In genomic region chr16:97016244-97016850, GRCm38 (mm10) we compare ENCODE assay signal across 15 mouse cellular contexts.
DNase-seq lines count a peak whose midpoint lies in the region; ATAC-seq lines count a peak whose summit lies in the region.
"Had no signal": no experiment of that assay in that cellular context is flagged by ENCODE, and none has a peak within 500 bp of the region (broad histone marks: within the 10 kb centered on the region; RNA-seq: fewer than 3 reads in every experiment).

No protein-coding gene starts in this region.

- DNase-seq in liver, embryonic 11.5 days (ENCODE audit: low spot score), result no peak
- DNase-seq in liver, result no peak
- peak; percentile 49 for DNase-seq in brain, adult 2 months (ENCODE audit: low read depth, low spot score)
- no peak for DNase-seq in forebrain, embryonic 11.5 days (ENCODE audit: low spot score)
- DNase-seq: gastrocnemius, postnatal 25 days; thymus, postnatal 14 days had no signal

- no peak overlapping the region for H3K9ac ChIP-seq in liver, embryonic 11.5 days (ENCODE audit: low read depth, low read length)
- H3K9ac ChIP-seq in intestine, embryonic 16.5 days (ENCODE audit: low read depth, low read length), result no peak overlapping the region
- H3K9ac ChIP-seq in forebrain, embryonic 11.5 days (ENCODE audit: low read length), result no peak overlapping the region
- H3K9ac ChIP-seq: forebrain, embryonic 13.5 days; hindbrain, embryonic 13.5 days; intestine, embryonic 15.5 days; neural tube, embryonic 12.5 days had no signal

- 64% methylated on average over 2 of the region's 2 CpGs for WGBS in liver, embryonic 11.5 days
- WGBS in intestine, embryonic 16.5 days, result 83% methylated on average over 2 of the region's 2 CpGs
- 90% methylated on average over 2 of the region's 2 CpGs for WGBS in forebrain, embryonic 11.5 days

- peak; percentile 54; the same call in 1 of the 2 replicates for ATAC-seq in liver, embryonic 11.5 days (replicated peaks; ENCODE audit: low FRiP score)
- ATAC-seq in CD4-positive, CD25-positive, alpha-beta regulatory T cell, adult 4 months, result peak; percentile 68
- peak; percentile 47; the same call in 1 of the 2 replicates for ATAC-seq in megakaryocyte, adult 5-6 weeks (ENCODE audit: poor library complexity, severe bottlenecking)
- no peak for ATAC-seq in intestine, embryonic 16.5 days
- no peak for ATAC-seq in forebrain, embryonic 11.5 days (replicated peaks; ENCODE audit: low FRiP score)
- ATAC-seq: intestine, embryonic 15.5 days had no signal

- no peaks in the 10 kb centered on the region for H3K4me1 ChIP-seq in liver, embryonic 11.5 days (replicated peaks; ENCODE audit: control insufficient read depth, insufficient read depth, low read length)
- H3K4me1 ChIP-seq in intestine, embryonic 16.5 days (ENCODE audit: control insufficient read depth, insufficient read depth, low read length), result no peaks in the 10 kb centered on the region
- no peaks in the 10 kb centered on the region for H3K4me1 ChIP-seq in forebrain, embryonic 11.5 days (replicated peaks; ENCODE audit: control insufficient read depth, insufficient read depth, low read length)
- H3K4me1 ChIP-seq: intestine, embryonic 15.5 days; neural tube, embryonic 12.5 days had no signal

- H3K36me3 ChIP-seq in liver, embryonic 11.5 days (ENCODE audit: control insufficient read depth, insufficient read depth, low read length), result no peaks in the 10 kb centered on the region
- H3K36me3 ChIP-seq in intestine, embryonic 16.5 days (ENCODE audit: control insufficient read depth, insufficient read depth, low read length), result no peaks in the 10 kb centered on the region
- H3K36me3 ChIP-seq in forebrain, embryonic 11.5 days (ENCODE audit: control insufficient read depth, insufficient read depth, low read length), result no peaks in the 10 kb centered on the region
- H3K36me3 ChIP-seq: hindbrain, embryonic 13.5 days; intestine, embryonic 15.5 days; neural tube, embryonic 12.5 days had no signal

- H3K9me3 ChIP-seq in liver, embryonic 11.5 days (ENCODE audit: control insufficient read depth, low read length), result no peaks in the 10 kb centered on the region
- H3K9me3 ChIP-seq in intestine, embryonic 16.5 days (ENCODE audit: control insufficient read depth, low read length), result no peaks in the 10 kb centered on the region
- no peaks in the 10 kb centered on the region for H3K9me3 ChIP-seq in forebrain, embryonic 11.5 days (ENCODE audit: control insufficient read depth, low read length)
- H3K9me3 ChIP-seq: forebrain, embryonic 13.5 days; hindbrain, embryonic 13.5 days; intestine, embryonic 15.5 days; neural tube, embryonic 12.5 days had no signal

- H3K4me2 ChIP-seq in liver, embryonic 11.5 days, result no peak overlapping the region
- no peak overlapping the region for H3K4me2 ChIP-seq in intestine, embryonic 16.5 days (ENCODE audit: low read depth, low read length)
- H3K4me2 ChIP-seq in forebrain, embryonic 11.5 days (ENCODE audit: low read depth, low read length, severe bottlenecking), result no peak overlapping the region
- H3K4me2 ChIP-seq: forebrain, embryonic 13.5 days; heart, embryonic 11.5 days; hindbrain, embryonic 13.5 days; intestine, embryonic 15.5 days; neural tube, embryonic 12.5 days had no signal

- H3K27ac ChIP-seq in liver, embryonic 11.5 days (ENCODE audit: low read depth, low read length), result no peak overlapping the region
- H3K27ac ChIP-seq in intestine, embryonic 16.5 days (ENCODE audit: low read length), result no peak overlapping the region
- no peak overlapping the region for H3K27ac ChIP-seq in forebrain, embryonic 11.5 days (ENCODE audit: low read depth, low read length)
- H3K27ac ChIP-seq: forebrain, embryonic 13.5 days; intestine, embryonic 15.5 days; macrophage; neural tube, embryonic 12.5 days had no signal

- no peak overlapping the region for H3K4me3 ChIP-seq in liver, embryonic 11.5 days (ENCODE audit: low read depth, low read length)
- no peak overlapping the region for H3K4me3 ChIP-seq in intestine, embryonic 16.5 days (ENCODE audit: low read length)
- H3K4me3 ChIP-seq in forebrain, embryonic 11.5 days (ENCODE audit: low read depth, low read length), result no peak overlapping the region
- H3K4me3 ChIP-seq: forebrain, embryonic 13.5 days; hindbrain, embryonic 13.5 days; intestine, embryonic 15.5 days; neural tube, embryonic 12.5 days had no signal

- no peaks in the 10 kb centered on the region for H3K27me3 ChIP-seq in liver, embryonic 11.5 days (replicated peaks; ENCODE audit: control insufficient read depth, insufficient read depth, low read length)
- H3K27me3 ChIP-seq in intestine, embryonic 16.5 days (replicated peaks; ENCODE audit: control insufficient read depth, insufficient read depth, low read length), result no peaks in the 10 kb centered on the region
- H3K27me3 ChIP-seq in forebrain, embryonic 11.5 days (ENCODE audit: control insufficient read depth, insufficient read depth, low read length), result no peaks in the 10 kb centered on the region
- H3K27me3 ChIP-seq: forebrain, embryonic 13.5 days; hindbrain, embryonic 13.5 days; intestine, embryonic 15.5 days; neural tube, embryonic 12.5 days had no signal

Comparison
In these comparisons a context has a peak if more than half of its experiments do, and no peak if none do; other contexts are left out.
1. ATAC-seq: peak in liver, embryonic 11.5 days (single experiment), CD4-positive, CD25-positive, alpha-beta regulatory T cell, adult 4 months (single experiment) and megakaryocyte, adult 5-6 weeks (single experiment); none in intestine, embryonic 16.5 days (single experiment) and forebrain, embryonic 11.5 days (single experiment).